Mouse (Mus musculus) left cerebral cortex, postnatal 14 days (tissue): ENCODE data around the gene Tbx5. TPM values are rescaled to one million over a fixed set of nuclear protein-coding genes. Genes with fewer than 3 reads are reported as not detected.

ENCODE experiments used
- DNase-seq, 2 experiments: peaks; one replicate each; pipeline ENCODE4 v3.0.0; 2021 to 2022; ENCODE audit warnings: low spot score in 2 of 2, mixed read lengths in 1 of 2
- intact Hi-C: fragments of 180-260 bp; cut with DNase I; formaldehyde crosslinking; loops from one replicate; pipeline ENCODE4 v1.15.1; 2025
- long read RNA-seq, 2 experiments: library from polyadenylated mRNA; stranded (forward); transcript quantifications; one replicate each; pipeline ENCODE4 v2.0.0; 2021
- total RNA-seq, 2 experiments: library from RNA; stranded (reverse); gene quantifications; 2 replicates each; pipeline ENCODE4 v1.2.3; 2021

Gene Tbx5
- total RNA-seq: not detected
- long read RNA-seq, experiment 1: 0 reads
- long read RNA-seq, experiment 2: 0 reads

DNA sequence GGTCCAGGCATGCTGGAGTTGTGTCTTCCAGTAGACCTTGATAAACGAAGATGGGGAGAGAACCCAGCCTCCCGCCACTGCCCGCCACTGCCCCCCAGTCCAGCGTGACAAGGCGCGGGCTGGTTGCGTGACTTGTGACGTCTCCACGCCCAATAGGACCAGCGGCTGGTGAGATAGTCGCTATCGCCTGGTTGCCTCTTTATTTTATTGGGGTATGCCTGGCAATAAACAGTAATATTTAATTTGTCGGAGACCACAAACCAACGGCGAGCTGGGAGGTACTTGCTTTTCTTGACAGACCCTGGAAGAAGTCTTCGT lies at the start of gene Tbx5:
Tbx5 (plus strand) TSS at position 190 of the 318 bp plus-strand sequence.
- no peak for DNase-seq
- intact Hi-C loops: no loop called here

DNA sequence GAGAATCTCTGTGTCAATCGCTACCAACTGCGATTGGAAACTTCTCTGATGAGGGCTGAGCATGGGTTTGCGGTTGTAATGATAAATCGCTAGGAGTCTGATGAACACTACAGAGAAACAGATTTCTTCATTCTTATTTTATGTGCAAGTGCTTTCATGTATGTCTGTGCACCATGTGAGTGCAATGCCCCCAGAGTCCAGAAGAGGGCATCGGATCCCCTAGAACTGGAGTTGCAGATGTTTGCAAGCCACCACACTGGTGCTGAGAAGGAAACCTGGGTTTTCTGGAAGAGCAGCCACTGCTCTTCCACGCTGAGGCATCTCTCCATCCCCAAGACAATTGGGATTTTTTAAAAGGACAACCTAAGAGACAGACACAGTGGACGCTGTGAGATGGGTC lies 46.5 kb upstream of the Tbx5 start:
- intact Hi-C loops: no loop called here
- DNase-seq: no peak

DNA sequence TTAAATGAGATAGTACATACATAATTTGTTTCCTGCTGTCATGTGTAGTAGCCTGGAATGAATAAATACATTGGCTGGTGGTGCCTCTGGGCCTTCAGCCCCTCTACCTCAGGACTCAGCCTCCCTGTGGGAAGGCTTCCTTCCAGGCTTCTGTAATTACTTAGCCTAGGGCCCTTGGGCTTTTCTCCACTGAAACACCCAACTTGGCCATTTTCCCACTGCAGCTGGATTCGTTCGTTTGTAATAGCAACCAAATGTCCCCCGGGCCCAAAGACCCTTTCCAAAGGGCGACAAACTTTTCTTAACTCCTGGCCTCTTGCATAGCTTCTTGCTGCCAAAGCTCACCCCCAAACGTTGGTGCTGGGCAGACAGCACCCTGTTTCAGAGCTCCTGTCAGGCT lies 40.8 kb upstream of the Tbx5 start:
- intact Hi-C loops: no loop called here
- no peak for DNase-seq

DNA sequence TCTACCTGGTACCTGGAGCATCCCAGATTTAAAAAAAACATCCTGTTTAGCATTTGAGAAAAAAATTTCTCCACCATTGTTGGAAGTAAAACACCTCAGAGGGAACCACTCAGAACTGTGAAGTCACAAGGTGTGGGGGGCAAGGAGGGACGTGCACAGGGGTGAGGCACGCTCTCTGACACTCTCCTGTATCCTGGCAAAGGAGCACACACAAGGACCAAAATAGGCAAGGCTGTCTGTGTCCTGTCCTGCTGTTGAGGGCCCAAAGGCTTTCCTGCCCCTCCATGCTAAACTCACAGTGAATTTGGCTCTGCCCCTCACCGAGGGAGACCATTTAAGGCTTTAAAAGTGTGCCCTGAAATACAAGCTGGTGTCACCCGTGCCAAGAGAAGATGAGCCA lies 38.5 kb upstream of the Tbx5 start:
- DNase-seq: no peak
- intact Hi-C loops: no loop called here

DNA sequence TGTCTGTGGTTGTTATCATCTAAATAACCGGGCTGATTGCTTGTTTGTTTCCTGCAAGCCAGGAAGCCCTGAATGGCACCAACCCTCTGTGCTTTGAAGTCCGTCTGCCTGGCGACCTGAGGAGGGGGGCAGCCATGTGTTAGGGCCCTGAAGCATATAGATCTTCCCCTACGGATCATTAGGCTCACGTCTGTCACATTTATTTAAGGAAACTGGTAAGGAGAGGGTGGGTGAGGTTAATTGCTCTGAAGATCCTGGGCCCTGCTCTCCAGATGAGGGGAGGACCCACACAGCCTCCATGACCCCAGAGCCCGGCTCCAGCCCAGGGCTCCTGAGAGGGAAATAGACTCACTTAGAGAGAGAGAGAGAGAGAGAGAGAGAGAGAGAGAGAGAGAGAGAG lies 37.1 kb upstream of the Tbx5 start:
- intact Hi-C loops: no loop called here
- no peak for DNase-seq

DNA sequence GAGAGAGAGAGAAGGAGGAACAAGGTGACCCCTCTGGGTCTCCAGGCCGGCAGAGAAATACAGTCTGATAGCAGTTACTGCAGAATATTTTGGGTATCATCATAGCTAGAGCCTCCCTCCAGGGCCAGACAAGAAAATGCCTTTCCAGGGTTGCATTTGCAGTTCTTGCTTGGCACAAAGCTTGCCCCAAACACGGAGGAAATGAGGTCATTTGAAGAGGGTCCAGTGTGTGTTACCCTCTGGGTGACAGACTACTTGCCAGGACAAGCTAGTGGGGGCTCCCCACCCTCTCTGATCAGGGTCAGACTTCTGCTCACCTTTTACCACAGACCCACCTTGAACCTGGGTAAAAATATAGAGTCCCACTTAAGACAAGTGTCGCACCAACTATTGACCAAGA lies 36.7 kb upstream of the Tbx5 start:
- intact Hi-C loops: no loop called here
- DNase-seq: no peak

DNA sequence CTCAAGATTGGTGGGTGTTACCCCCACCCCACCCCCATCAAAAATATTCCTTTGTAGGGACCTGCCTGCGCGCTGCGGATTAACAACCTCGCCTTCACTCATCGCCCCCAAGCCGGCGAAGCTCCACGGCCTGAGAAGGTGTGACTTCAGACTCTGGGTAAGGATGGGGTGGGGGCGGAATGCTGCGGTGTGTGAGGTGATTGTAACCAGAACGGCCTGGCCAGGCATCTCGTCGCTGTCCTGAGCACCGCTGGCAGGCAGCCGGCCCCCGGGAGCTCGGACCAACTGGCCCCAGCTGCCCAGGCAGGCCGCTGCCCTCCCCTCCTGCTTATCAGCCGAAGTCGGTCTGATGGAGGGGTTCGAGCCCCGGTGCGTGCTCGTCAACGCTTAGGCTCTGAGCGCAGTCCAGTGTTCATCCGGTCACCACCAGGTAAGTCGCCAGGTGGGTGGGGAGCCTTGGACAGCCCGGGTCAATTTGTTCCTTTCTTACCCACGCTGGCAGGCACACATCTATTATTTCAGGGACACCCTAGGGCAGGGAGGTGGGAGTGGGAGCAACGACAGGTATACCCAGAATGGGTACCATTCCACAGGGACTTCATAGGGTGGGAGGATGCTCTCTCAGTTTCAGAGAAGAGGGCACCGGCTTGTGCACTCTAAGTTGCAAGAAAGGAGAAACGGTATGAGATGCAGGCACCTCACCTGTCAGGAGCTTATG lies 35.9 kb upstream of the Tbx5 start:
- DNase-seq: no peak
- intact Hi-C loops: no loop called here

DNA sequence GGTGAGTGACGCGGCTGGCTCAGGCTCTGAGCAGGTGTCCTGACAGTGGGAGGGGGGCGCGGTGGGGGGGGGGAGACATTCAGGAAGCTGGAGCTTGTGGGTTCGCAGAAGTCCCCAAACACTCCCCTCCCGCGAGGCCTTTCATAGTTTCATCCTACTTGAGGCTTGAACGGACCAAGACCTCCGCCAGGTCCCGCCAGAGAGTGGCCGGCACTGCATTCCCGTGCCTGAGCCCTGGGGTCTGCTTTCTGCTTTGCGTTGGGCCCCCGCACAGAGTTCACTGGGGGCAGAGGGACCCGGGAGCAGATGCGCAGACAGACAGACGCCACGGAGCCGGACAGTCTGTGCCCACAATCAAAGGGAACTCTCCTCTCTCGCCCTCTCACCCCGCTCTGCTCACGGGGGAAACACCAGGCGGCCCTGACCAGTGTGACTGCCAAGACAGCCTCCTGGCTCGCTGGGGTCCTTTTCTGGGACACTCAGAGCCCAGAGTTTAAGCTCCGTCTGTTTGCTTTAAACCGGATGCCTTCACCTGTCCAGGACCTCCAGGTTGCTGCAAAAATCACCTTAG lies 34.8 kb upstream of the Tbx5 start:
- DNase-seq: no peak
- intact Hi-C loops: no loop called here

DNA sequence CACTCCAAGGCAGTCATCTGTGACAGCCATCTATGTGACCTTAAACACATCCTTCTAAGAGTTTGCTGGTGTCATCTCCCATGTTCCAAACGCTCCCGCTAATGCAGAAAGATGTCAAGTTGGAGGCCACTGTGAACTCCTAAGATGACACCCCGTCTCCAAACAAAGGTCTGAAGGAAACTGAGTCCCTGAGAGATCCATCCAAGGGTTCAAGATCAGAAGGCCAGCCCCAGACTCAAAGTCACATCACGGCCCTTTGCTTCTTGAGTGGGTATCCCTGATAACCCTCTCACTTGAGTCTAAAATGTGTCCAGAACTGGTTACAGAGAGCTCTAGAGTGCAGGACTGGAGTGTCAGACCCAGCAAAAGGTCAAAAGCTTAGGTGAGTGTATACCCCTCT lies 34.2 kb upstream of the Tbx5 start:
- intact Hi-C loops: no loop called here
- no peak for DNase-seq

DNA sequence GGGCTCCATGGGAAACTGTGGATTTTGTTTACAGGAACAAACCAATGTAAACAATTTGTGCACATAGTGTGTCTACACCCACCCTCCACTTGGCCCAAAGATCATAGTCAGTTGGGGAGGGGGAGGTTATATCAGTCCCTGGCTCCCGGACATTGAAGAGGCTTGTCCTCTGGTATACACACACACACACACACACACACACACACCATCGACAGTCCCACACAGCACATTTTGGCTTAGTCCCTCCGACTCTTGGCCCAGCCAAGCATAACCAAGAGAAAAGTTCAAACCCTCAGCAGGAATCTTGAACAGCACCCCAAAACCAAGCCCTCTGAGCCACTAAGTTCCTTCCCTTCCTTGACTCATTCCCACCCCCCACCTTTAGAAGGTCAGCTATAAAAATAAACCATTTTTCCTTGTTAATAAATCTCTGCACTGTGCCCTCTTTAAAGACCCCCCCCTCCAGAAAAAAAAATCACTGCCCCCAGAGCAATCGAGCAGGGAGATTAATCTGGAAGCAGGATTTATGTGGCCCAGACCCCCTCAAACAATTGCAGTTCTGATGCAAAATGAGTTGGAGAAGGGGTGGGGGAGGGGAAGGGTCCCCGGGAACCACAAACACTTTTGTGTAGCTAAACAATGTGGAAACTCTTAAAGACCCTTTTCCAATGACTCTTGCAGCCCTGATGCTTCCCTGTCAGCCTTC lies 33.6 kb upstream of the Tbx5 start:
- intact Hi-C loops: no loop called here
- DNase-seq: no peak

DNA sequence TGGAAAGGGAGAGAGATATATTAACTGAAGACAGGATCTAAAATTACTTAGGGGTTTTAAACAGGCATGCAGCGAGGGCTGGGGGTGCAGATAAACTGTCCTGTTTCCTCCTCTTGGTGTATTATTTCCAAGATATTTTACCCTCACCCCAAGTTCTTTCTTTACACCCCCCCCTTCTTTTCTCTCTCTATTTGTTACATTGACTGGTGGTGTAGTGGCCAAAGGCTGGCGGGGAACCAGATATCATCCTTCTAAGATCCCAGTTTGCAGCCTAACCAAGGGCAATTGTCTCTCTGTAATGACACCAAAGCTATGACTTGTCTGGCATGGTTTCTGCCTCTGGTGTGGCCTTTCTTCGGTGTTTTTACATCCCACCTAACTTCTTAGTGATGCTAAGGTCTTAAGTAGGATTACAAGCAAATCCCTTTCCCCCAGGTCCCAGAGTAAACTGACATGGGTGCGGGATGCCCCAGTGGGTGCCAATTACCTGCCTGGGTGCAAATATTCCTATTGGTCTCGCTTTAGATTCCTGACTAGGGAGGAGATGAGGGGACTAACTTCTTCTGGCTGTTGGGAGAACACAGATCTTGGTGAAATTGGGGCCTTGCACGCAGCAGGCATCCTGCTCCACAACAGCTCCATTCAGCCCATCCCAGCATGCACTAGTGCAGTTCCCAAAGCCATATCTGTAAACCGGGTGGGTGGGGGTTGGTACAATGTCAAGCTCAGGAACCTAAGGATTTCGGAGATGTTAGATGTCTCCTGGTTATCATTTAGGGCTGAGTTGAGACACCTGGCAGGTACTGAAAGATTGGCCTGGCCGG lies 32.8 kb upstream of the Tbx5 start:
- no peak for DNase-seq
- intact Hi-C loops: loop anchor here (5.0 to 10.0 kb wide), 4 partner anchors 38 to 925 kb away; partner anchors contain the start of gene Lhx5

DNA sequence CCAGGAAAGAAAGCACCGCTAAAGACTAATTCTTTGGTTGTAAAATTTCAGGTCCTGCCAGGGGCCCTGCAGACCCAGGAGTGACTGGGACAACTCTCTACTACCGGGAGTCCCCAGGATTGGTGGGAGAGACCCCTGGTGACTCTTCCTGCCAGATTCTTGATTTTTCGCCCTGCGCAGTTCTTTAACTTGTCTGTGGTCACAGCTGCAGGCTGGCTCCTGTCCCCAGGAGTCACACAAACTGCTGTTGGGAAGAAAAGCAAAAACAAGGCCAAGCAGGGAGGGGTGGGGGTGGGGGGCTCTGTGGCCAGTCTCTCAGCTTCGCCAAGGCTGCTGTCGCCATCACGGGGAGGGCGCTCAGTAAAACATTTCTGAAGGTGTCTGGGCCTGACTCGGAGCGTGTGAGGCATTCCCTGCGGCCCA lies 32.2 kb upstream of the Tbx5 start:
- intact Hi-C loops: loop anchor here (5.0 to 10.0 kb wide), 4 partner anchors 37 to 925 kb away; partner anchors contain the start of gene Lhx5
- no peak for DNase-seq

DNA sequence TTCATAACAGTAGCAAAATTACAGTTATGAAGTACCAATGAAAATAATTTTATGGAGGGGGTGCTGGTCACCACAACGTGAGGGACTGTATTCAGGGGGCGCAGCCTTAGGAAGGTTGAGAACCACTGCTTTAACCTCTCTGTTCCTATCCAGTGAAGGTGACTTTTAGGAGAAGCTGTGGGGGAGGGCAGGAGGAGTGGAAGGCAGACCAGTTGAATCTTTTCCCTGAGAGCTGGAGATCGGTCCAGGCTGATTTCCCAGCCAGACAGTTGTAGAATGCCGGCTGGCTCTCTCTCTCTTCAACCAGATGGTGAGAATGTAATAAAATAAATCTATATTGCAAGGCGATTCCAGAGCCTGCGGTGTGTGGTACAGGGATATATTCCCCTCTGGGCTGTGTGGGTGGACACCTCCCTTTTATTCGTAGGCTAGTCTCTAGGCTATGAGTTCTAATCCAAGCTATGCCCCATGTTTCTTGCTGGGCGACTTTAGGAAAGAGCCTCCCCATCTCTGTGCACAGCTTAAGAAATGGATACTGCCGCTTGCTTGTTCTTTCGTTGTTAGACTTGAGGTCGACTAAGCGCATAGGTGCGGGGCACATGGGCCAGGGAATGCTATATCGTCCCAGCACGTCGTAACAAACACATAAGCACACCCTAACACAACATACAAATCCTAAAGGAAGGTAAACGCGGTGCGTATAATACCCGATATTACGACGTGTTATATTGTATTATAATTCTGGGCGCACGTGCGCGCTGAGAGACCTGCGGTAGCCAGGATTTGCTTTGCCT lies 29.7 kb upstream of the Tbx5 start:
- intact Hi-C loops: loop anchor here (5.0 to 10.0 kb wide), 4 partner anchors 34 to 928 kb away; partner anchors contain the start of gene Lhx5
- DNase-seq: no peak

DNA sequence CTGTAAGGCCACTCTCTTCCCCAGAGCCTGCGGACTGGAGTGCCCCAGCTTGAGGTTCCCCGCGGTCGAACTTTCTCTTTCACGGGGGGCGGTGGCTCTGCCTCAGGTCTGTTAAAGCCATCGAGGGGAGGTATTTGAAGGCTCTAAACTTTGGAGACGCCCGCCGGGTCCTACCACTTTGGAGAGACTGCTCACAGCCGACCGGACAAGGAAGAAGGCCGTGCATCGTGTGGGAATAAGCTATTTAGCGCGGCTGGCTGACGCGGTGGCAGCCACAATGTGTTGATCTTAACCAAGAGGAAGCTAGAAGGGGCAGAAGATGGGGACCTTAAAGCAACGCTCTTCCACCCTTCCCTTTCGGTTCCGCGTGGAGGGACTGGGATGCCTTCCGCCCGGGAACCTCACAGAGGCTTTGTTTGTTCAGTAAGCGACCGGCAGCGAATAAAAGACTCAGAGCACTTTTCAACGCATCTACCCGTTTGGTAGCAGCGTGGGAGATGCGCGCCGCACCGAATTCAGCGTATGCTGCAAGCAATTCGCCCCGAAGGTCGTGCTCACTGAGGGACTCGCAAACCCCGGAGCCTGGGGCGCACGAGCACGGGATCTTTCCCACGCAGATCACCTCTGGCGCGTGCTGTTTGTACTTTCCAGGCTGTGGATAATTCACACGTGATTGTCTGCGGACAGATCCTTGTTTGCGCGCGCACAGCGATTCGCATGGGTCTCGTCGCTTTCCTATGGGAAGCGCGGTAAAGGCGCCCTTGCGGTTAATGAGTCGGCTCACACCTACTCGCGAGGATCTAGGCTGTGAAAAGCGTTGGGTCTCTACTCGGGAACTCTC lies 28.8 kb upstream of the Tbx5 start:
- intact Hi-C loops: loop anchor here (5.0 to 10.0 kb wide), 4 partner anchors 34 to 929 kb away; partner anchors contain the start of gene Lhx5
- no peak for DNase-seq

DNA sequence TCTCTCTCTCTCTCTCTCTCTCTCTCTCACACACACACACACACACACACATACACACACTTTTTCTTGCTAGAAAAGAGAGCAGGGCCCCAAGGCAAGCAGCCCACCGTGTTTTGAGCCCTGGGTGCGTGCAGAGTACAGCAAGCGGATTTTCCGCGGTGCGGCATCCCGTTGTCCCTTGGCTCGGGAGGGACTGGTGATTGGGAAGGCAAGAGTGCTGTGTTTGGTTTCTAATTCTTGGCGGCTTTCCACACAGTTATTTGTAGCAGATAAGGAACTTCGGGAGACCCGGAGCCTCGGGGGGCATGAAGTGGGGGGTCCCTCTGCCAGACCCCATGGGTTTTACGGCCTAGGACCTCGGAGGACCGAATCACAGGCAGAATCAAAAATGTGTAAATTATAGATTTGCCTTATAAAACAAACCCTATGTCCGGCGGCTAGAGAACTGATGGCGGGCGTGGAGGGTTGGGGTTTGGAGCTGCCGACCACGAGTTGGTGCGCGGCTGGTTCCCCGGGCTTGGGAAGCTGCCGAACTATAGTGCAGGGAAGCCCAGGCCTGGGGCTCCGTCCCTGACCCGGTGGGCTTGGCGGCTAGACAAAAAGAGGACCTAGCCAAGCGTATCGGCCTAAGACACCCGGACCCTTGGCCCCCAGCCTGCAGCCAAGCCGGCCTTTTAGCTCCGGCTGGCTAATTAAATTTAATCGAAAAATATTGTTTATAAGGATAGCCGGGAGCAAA lies 28.0 kb upstream of the Tbx5 start:
- intact Hi-C loops: loop anchor here (5.0 to 10.0 kb wide), 4 partner anchors 33 to 930 kb away; partner anchors contain the start of gene Lhx5
- no peak for DNase-seq

DNA sequence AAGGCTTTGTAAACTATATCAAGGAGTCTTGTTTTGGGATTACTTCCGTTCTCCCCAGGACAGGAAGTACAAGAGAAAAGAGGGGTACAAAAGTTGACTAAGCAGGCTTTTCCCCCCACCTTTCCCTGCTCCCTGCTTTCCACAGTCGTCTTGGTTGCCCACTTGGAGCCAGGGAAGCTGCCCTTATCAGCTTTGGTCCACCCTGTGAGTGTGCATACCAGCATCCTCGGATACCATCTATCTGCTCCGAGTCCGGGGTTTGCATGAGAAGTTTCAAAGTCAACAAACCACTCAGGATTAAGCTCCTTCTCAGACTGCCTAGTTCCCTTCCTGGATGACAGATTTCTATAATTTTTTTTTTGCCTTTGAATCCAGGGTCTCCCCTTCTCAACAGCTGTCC lies 26.8 kb upstream of the Tbx5 start:
- no peak for DNase-seq
- intact Hi-C loops: loop anchor here (10.0 kb wide), 3 partner anchors 121 to 931 kb away; partner anchors contain the start of gene Lhx5

DNA sequence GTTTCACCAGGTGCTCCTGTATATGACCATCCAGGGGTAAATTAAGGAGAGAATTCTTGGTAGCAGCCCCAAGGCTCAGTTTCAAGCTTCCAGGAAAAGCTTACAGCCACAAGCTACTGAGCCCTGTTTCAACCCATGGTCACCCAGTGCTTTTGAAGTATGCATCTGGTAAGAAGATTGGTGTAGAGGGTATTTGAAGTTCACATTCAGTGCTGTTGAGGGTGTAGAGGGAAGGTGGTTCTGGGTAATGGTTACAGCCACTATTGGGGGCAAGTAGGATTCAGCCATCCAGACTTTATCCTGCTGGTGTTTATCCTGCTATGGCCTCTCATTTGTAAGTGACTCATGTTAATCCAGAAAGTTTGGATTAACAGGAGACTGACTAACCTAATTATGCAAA lies 26.0 kb upstream of the Tbx5 start:
- intact Hi-C loops: loop anchor here (10.0 kb wide), 3 partner anchors 122 to 932 kb away; partner anchors contain the start of gene Lhx5
- no peak for DNase-seq
